Mouse (Mus musculus) MEL (cell line): ENCODE measurements at regions not wholly inside any gene's neighbourhood (a gene's known extent, or its start where the extent isn't known, plus 50 kb on each side); places are given as distances from the start of the nearest gene placed in this dataset.

Source experiments
- CTCF ChIP-seq, 3 experiments: IDR thresholded peaks in 2 of 3; conservative IDR thresholded peaks in 1 of 3; 2 replicates each; pipeline ENCODE4 v1.5.1; 2011 to 2012; ENCODE audit warnings: low read length in 3 of 3, low read depth in 2 of 3, mild to moderate bottlenecking in 2 of 3, improper control_type of control experiment in 1 of 3, inconsistent platforms in 1 of 3, mixed read lengths in 1 of 3, moderate library complexity in 1 of 3; ENCODE audit not compliant: control insufficient read depth in 1 of 3, insufficient read depth in 1 of 3, poor library complexity in 1 of 3, severe bottlenecking in 1 of 3
- GATA1 ChIP-seq: IDR thresholded peaks from 2 replicates; pipeline ENCODE4 v1.6.1; 2011; ENCODE audit warnings: low read depth, low read length, improper control_type of control experiment
- HCFC1 ChIP-seq: IDR thresholded peaks from 2 replicates; pipeline ENCODE4 v1.6.1; 2012; ENCODE audit warnings: low read depth, mild to moderate bottlenecking, inconsistent platforms, low read length, improper control_type of control experiment, moderate library complexity
- NELFE ChIP-seq: IDR thresholded peaks from 2 replicates; pipeline ENCODE4 v1.6.1; 2011; ENCODE audit warnings: low read depth, low read length, improper control_type of control experiment
- POLR2A ChIP-seq, 2 experiments: IDR thresholded peaks; 2 replicates each; pipeline ENCODE4 v1.6.1; 2011 to 2012; ENCODE audit warnings: low read length in 2 of 2, mild to moderate bottlenecking in 2 of 2, control low read depth in 1 of 2, improper control_type of control experiment in 1 of 2, low read depth in 1 of 2, moderate library complexity in 1 of 2; ENCODE audit not compliant: control insufficient read depth in 1 of 2, insufficient read depth in 1 of 2, poor library complexity in 1 of 2
- TAL1 ChIP-seq: IDR thresholded peaks from 2 replicates; pipeline ENCODE4 v1.6.1; 2012; ENCODE audit warnings: mild to moderate bottlenecking, inconsistent platforms, low read length, moderate library complexity, mixed read lengths
- TBP ChIP-seq: IDR thresholded peaks from 2 replicates; pipeline ENCODE4 v1.8.0; 2011; ENCODE audit warnings: low read depth, low read length, improper control_type of control experiment

DNA sequence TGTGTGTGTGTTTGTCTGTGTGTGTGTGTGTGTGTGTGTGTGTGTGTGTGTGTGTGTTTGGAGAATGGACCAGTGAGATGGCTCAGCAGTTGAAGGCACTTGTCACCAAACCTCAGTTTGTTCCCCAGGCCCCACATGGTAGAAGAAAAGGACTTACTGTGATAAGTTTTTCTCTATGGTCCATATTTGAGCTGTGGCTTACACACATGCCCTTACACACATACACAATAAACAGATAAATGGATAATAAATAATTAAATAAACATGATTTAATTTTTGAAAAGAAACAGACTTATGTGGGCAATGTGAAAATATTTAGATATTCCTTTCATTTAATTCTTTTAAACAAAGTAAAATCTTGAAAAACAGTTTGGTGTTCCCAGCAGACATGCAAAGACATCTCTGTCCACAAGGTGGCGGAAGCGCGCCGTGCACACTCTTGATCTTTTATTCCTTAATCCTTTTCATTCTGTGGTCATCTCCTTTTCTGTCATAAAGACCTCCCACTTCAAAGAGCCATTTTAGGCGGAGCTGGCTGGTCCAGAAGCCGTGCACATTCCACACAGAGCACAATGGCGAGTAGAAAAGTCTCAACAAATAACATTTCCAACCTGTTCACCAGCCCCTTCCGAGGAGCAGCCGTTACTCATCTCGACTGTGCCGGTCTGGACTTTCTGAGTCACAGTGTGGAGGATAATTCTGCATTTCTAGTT is 133.8 kb upstream of the Erbb4 start:
- TF ChIP-seq GATA1 (no peak), NELFE (no peak), CTCF (IDR thresholded peaks at IDR 0.05 in 2 of 3, conservative IDR thresholded peaks at IDR 0.05 in 1 of 3; ENCODE audit: control insufficient read depth in 1 of 3, insufficient read depth in 1 of 3, low read depth in 2 of 3, low read length in 3 of 3, poor library complexity in 1 of 3, severe bottlenecking in 1 of 3) (peak; percentile 79 to 84 (median 82)), TAL1 (no peak), TBP (no peak), POLR2A (IDR thresholded peaks at IDR 0.05; ENCODE audit: control insufficient read depth in 1 of 2, insufficient read depth in 1 of 2, low read depth in 1 of 2, low read length in 2 of 2, poor library complexity in 1 of 2) (no peak), HCFC1 (no peak)
